Mouse (Mus musculus): ENCODE measurements around the gene Trpv2.

DNA sequence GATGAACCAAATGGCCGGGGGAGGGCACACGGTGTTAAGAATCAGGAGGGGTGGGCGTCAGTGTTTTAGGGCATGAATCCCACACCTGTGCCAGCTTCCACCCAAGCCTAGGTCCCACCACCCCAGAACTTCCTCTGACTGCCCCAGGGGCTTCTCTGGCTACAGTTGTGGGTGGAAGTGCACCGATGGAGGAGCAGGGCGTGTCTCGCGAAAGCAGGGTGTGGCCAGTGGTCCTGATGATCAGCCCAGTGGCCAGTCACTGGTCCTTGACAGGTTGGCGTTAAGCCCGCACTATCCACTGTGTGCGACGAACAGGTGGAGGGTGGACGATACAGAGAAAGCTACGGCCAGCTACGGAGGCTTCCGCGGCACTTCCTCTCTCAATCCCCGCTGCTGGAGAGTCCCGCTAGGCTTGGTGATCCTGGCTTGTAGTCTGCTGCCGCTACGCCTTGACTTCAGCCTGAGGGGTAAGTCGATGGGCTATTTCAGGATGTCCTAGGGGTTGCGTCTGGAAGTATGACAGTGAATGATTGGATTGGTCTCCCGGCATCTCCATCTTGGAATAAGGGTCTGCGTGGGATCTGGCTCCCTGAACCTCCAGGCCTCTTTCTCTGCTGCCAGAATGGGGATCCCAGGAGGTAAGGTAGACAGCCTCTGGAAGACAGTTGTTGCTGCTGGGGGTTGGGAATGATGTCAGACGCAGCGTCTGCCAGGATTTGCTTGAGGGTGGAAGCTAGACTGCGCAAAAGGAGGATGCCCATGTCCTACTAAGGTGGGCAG, 1.6 kb downstream of the Trpv2 start:
- TF ChIP-seq CTCF (conservative IDR thresholded peaks at IDR 0.05; ENCODE audit: low read length) = no peak
- TF ChIP-seq NANOG (IDR thresholded peaks at IDR 0.05; ENCODE audit: borderline replicate concordance, low read length) = no peak
- no peak for TF ChIP-seq POU5F1 (IDR thresholded peaks at IDR 0.05; ENCODE audit: borderline replicate concordance, low read length)
